Mouse (Mus musculus) embryonic stem cell, embryonic (primary cell): ENCODE results near the gene Lipe.

ENCODE experiments used
- CTCF ChIA-PET, 4 experiments: fragments of 300-600 bp in 2 of 4; fragments of 350-600 bp in 2 of 4; sonication (Branson Sonifier 250); formaldehyde crosslinking; loops; one replicate each; lab custom pipeline; 2022; ENCODE audit warnings: inconsistent platforms in 2 of 4; lab: Charles Lee
- POLR2A ChIA-PET, 4 experiments: fragments of 300-600 bp in 2 of 4; fragments of 350-600 bp in 2 of 4; sonication (Branson Sonifier 250); formaldehyde crosslinking; loops; one replicate each; lab custom pipeline; 2022; ENCODE audit warnings: antibody characterized with exemption in 4 of 4, inconsistent platforms in 1 of 4; lab: Charles Lee

Lipe gene

DNA sequence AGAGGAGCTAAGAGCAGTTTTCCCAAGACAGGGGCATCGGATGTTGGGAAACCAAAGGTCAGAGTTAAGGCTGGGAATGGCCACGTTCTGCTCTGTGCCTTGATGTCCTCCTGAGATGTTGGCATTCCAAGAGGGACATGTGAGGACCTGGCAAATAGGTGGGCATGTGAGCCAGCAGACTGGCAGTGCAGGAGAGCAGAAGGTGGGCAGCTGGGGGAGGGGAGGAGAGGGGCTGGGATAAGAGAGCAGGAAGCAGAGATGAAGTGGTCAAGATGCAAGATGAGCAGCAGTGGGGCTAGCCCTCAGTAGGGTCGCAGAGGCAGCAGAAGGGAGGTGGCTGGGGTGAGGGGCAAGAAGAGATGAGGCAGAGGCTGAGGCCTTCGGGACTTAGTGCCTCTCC, 14.6 kb downstream of the Lipe start:
- CTCF ChIA-PET, result interaction anchor here in 3 of 4 experiments (0.5 to 1.6 kb wide), 4 partner anchors 25 to 400 kb away, joined by 3 read pairs; no protein-coding TSS in a partner anchor
- POLR2A ChIA-PET, result interaction anchor here in 3 of 4 experiments (0.7 to 1.7 kb wide), 3 partner anchors 12 to 190 kb away, joined by 3 to 6 read pairs (median 3); partner anchors contain the start of gene Megf8 (in 1 of the 3)

DNA sequence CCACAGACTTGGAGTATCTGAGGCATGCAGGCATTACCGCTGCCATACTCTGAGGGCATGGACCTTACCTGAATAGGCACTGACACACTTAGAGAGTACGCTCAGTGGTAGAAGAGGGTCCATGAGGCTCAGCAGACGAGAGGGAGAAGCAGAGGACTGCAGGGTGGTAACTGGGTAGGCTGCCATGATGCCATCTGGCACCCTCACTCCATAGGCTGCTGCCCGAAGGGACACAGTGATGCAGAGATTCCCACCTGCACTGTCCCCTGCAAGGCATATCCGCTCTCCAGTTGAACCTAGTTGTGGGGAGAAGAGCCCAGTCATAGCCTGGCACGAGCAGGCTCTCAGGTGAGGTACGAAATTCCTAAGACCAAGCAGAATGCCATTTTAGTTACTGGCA, 15.1 kb downstream of the Lipe start:
- POLR2A ChIA-PET, result interaction anchor here in 2 of 4 experiments (0.7 kb wide), 3 partner anchors 20 to 190 kb away, joined by 3 to 6 read pairs (median 5); no protein-coding TSS in a partner anchor
- CTCF ChIA-PET, result interaction anchor here in 1 of 4 experiments (1.6 kb wide), 1 partner anchor 195 kb away, joined by 3 read pairs; no protein-coding TSS in a partner anchor

DNA sequence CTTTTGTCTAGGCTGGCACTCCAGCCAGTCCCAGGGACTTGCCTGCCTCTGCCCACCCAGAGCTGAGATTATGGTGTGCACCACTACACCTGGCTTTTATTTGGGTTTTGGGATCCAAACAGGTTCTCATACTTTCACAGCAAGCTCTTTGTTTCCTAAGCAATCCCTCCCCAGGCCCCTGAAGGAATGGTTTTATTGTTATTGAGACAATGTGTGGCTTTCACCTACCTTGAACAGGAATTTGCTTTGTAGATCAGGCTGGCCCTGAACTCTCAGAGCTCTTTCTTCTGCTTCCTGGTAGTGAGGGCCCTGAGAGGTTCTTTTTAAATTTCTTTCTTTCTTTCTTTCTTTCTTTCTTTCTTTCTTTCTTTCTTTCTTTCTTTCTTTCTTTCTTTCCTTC, 16.0 kb downstream of the Lipe start:
- ChIA-PET CTCF (interaction anchor here in 3 of 4 experiments (0.6 to 3.9 kb wide), 16 partner anchors 11 to 624 kb away, joined by 3 to 13 read pairs (median 5); partner anchors contain the start of gene Megf8 (in 1 of the 3)), POLR2A (interaction anchor here (0.7 to 5.1 kb wide), 17 partner anchors 12 to 278 kb away, joined by 3 to 43 read pairs (median 4); partner anchors contain the start of genes Pafah1b3 (in 2 of the 4) and Cic (in 1 of the 4))

DNA sequence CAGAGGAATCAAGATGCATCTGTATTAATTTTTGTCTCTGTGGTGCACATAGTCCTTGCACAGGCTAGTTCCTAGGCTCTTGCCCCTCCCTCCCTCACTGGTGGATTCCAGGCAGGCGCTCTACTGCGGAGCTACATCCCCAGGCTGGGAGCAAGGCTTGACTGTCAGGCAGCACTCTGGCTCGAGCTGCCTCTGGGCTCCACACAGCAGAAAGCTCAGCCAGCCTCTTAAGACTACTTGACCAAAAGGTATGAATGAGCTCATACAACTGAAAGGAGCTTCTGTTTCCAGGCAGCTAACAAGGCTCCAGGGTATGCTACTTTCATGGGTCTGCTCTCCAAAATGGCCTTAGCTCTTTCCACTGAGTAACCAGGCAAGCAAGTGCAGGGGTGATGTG, 17.2 kb downstream of the Lipe start:
- POLR2A ChIA-PET, result interaction anchor here in 3 of 4 experiments (0.7 to 5.1 kb wide), 9 partner anchors 9 to 188 kb away, joined by 3 to 43 read pairs (median 4); partner anchors contain the start of genes Gsk3a (in 1 of the 3) and Pafah1b3 (in 1 of the 3)

DNA sequence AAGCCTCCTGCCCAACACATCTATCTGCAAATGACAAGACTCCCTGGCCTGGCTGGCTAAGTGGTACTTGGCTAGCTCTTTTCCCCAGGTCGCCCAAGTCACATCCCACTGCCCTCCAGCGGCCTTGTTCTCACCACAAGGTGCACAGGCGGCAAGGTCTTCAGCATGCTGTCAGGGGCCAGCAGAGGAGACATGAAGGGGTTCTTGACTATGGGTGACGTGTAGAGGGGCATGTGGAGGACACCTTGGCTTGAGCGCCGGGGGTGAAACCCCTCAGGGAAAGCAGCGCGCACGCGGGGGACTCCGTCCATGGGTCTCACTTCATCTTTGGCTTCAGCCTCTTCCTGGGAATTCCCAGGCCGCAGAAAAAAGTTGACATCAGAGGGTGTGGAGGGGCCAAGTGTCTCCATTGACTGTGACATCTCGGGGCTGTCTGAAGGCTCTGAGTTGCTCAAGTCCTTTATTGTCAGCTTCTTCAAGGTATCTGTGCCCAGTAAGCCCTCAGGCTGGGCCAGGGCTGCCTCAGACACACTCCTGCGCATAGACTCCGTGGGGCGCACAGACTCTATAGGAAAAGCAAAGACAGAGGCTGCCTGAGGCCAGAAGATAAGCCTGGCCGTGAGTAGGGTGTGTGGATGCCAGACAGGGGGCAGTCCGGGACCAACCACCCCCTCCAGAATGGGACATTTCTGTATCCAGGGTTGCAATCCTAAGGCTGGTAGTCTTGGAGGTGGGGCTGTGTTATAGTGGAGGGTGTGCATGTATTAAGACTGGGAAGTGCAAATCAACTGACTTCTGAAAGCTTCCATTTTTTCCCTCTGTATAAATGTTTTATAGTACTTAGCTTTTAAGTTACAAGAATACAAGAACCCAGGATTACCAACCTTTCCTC, 17.9 kb downstream of the Lipe start:
- CTCF ChIA-PET, result interaction anchor here in 3 of 4 experiments (0.6 to 3.9 kb wide), 16 partner anchors 13 to 275 kb away, joined by 3 to 13 read pairs (median 5); partner anchors contain the start of gene Megf8 (in 1 of the 3)

More for the DNA sequence above, 17.2 kb downstream of the Lipe start:
- CTCF ChIA-PET, result interaction anchor here in 2 of 4 experiments (0.6 to 3.9 kb wide), 9 partner anchors 14 to 275 kb away, joined by 3 to 13 read pairs (median 5); partner anchors contain the start of gene Megf8 (in 1 of the 2)

DNA sequence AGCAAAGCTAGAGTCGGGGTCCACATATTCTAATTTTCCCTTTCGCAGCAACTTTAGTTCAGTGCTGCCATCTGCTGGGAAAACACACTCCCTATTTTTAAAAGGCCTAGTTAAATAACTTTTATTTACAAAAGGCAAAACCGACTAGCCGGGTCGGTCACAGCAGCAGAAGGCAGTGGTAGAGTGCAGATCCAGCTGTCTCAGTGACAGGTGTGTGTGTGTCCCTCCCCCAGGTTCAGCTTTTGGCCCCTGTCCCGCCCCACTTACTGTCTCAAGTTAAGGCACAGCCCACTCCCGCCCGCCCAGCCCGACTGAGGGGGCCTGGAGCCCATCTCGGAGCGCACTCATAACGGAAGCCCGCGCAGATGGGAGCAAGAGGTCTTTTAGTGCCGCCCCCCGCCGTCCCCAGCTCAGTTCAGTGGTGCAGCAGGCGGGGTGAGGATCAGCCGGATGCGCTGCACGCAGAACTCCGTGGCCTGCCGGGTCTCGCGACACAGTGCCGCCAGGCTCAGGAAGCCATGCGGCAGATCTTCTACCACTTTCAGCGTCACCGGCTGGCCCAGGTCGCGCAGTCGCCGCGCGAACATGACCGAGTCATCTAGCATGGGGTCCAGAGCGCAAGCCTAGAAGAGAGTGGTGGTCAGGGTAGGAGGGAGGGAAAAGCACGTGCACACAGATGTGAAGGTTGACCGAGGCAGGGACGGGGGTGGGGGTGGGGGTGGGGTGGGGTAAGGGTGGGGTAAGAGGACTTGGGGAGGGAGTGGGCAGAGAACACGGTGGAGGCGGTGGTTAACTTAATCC, 18.8 kb downstream of the Lipe start:
- POLR2A ChIA-PET, result interaction anchor here in 3 of 4 experiments (0.5 to 5.1 kb wide), 20 partner anchors 10 to 297 kb away, joined by 3 to 43 read pairs (median 4); partner anchors contain the start of genes Cic (in 1 of the 3), Megf8 (in 1 of the 3) and Pafah1b3 (in 1 of the 3)
- CTCF ChIA-PET, result interaction anchor here (0.6 to 3.9 kb wide), 26 partner anchors 9 to 284 kb away, joined by 3 to 13 read pairs (median 4); partner anchors contain the start of genes Megf8 (in 2 of the 4), Pafah1b3 (in 1 of the 4) and Tmem145 (in 1 of the 4)

More for the DNA sequence above, 17.9 kb downstream of the Lipe start:
- POLR2A ChIA-PET, result interaction anchor here in 3 of 4 experiments (0.6 to 5.1 kb wide), 13 partner anchors 10 to 265 kb away, joined by 3 to 43 read pairs (median 4); partner anchors contain the start of gene Gsk3a (in 1 of the 3)

DNA sequence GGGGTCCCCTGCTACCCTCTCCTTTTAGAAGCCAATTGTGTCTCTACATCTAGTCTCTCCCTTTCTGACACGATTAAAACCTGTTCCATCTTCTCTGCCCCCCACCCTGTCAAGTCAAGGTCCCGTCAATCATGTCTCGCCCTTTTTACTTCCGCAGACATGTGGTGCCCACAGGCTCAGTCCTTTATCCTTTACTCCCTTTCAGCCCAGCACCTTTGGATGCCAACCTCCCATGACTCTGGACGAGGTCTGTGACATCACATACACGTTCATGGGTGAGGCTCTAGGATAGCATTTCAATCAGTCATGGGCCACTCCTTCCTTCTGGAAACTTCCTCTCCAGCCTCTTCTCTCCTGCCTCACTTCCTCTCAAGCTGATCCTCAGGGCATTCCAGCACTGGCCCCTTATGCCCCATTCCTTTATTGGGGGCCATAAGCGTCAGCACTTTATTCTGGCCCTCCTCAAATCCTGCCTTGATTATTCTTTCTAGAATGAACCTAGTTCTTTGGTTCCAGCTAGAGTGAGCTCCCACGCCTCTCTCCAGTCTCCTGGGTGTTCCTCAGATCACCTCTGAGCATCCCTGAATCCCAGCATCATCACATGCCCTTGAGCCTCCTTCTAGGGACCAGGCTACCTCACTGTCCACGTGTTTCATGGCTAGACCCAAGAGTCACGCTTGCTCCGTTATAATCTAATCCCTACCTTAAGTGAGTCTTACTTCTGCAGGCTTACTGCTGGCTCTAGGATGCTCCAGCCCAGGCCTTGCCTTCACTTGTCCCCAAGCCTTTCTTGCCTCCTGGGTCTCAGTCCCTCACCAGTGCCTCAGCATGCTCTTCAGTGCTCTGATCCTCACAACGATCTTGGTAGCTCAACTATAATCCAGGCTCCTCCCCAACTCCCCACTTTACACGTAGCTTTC, 20.1 kb downstream of the Lipe start:
- ChIA-PET CTCF (interaction anchor here (0.6 to 3.9 kb wide), 31 partner anchors 8 to 384 kb away, joined by 3 to 13 read pairs (median 4); partner anchors contain the start of genes Megf8 (in 2 of the 4), Pafah1b3 (in 1 of the 4) and Tmem145 (in 1 of the 4)), POLR2A (interaction anchor here in 2 of 4 experiments (0.8 to 5.1 kb wide), 12 partner anchors 11 to 295 kb away, joined by 3 to 43 read pairs (median 4); partner anchors contain the start of gene Megf8 (in 1 of the 2))

DNA sequence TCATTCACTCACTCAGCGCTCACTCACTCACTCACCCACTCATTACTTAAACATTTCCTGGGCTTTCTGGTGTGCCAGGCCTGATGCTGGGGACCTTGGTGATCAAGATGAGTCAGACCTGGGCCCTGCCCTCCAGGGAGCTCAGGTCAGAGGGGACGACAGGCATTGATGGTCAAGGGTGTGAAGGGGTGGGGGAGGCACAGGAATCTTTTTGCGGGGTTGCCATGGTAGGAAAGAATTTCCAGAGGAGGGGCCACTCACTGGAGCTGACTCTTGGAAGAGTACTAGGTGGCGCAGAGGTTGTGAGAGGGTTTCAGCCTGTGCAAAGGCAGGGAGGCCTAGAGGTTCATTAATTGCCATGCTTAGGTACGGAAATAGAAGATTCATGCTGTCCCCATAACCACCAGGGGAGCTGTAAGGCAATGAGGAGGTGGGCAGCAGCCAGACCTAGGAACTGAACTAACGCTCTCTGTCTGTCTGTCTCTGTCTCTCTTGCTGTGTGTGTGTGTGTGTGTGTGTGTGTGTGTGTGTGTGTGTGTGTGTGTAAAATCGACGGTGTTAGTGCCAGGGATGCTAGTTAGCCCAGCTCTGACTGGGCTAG, 21.3 kb downstream of the Lipe start:
- ChIA-PET POLR2A (interaction anchor here in 3 of 4 experiments (0.6 to 1.9 kb wide), 19 partner anchors 9 to 314 kb away, joined by 3 to 8 read pairs (median 4); partner anchors contain the start of genes Pafah1b3 (in 2 of the 3), Cic (in 1 of the 3), Cnfn (in 1 of the 3) and Gsk3a (in 1 of the 3)), CTCF (interaction anchor here (0.6 to 1.7 kb wide), 31 partner anchors 10 to 405 kb away, joined by 3 to 11 read pairs (median 4); partner anchors contain the start of genes Gsk3a (in 1 of the 4), Megf8 (in 1 of the 4), Rabac1 (in 1 of the 4) and Zfp526 (in 1 of the 4))

DNA sequence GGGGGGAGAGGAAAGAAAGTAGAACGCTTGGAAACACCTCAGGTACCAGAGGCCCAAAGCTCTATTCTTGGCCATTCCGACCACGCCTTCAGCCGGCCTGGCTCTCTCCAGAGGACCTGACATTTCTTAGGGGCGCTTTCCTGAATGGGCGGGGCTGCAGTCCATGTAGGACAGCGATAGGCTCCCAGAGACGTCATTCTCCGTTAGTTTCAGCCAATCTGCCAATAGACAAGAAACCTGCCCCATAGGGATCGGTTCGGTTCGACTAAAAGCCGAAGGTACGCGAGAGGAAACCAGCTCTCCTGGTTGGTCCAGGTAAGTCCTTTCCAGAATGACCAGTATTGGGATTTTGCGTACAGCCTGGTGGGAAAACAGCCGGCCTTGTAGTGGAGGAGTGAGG, 22.0 kb downstream of the Lipe start:
- POLR2A ChIA-PET, result interaction anchor here in 2 of 4 experiments (0.8 to 1.9 kb wide), 18 partner anchors 8 to 294 kb away, joined by 3 to 8 read pairs (median 4); partner anchors contain the start of genes Pafah1b3 (in 2 of the 2), Cic (in 1 of the 2), Cnfn (in 1 of the 2) and Gsk3a (in 1 of the 2)
- CTCF ChIA-PET, result interaction anchor here (0.6 to 1.7 kb wide), 23 partner anchors 10 to 404 kb away, joined by 3 to 11 read pairs (median 4); partner anchors contain the start of genes Gsk3a (in 1 of the 4), Megf8 (in 1 of the 4), Rabac1 (in 1 of the 4) and Zfp526 (in 1 of the 4)

DNA sequence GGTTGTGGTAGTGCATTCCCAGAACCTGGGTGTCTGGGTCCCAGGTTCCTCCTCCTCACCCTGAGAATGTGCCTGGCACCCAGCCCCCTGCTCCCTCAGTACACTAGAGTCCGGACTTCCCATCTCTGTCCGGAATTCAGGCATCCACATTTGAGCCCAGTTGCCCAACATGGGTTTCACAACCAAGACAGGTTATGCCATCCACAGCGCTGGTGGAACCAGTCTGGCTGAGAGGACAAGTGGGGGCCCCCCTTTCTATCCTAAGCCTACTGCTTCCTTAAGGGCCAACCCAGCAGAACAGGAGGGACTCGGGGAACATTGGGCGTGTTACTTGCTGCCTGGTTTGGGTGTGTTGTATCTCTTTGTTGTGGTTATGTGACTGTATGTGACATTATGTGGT, 26.1 kb downstream of the Lipe start:
- POLR2A ChIA-PET, result interaction anchor here in 1 of 4 experiments (0.6 to 0.7 kb wide), 2 partner anchors 117 to 193 kb away, joined by 3 to 5 read pairs; partner anchors contain the start of gene Pou2f2
- CTCF ChIA-PET, result interaction anchor here in 2 of 4 experiments (0.6 to 0.8 kb wide), 2 partner anchors 184 to 554 kb away, joined by 3 to 6 read pairs; no protein-coding TSS in a partner anchor

DNA sequence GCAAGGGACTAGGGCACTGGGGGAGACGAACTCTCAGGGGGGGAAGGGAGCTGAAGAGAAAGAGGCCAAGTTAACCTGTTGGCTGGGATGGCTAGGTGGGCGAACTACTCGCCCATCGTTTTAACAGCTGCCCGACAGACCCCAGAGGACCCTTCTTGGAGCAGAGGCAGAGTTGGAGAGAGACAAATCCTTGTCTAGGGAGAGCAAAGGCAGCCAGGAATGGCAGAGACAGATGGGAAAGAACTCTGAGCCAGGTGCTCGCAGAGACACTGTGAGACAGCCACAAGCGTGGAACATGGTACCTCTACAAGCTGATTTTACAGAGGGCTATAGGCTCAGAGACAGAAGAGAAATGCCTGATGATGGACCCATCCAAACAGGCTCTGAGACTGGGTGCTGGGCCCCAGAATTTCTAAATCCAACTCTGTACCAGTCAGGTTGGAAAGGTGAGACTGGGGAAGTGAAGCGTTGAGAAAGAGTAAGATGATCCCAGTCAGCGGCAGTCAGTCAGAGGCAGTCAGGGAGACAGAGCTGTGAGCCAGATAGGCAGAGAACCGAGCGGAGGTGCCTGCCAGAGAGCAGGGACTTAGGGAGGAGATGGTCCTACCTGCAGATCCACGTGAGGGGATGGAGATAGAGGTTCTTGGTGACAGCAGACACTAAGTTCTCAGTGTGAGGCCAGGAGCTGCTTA, 29.3 kb downstream of the Lipe start, which contains the start of gene Cnfn:
Cnfn (minus strand) TSS at position 667 of the 692 bp plus-strand sequence.
- ChIA-PET POLR2A (interaction anchor here in 1 of 4 experiments (1.3 to 2.7 kb wide), 2 partner anchors 8 to 71 kb away, joined by 3 to 8 read pairs; partner anchors contain the start of gene Pafah1b3), CTCF (interaction anchor here in 1 of 4 experiments (0.6 kb wide), 1 partner anchor 29 kb away, joined by 3 read pairs; no protein-coding TSS in a partner anchor)

DNA sequence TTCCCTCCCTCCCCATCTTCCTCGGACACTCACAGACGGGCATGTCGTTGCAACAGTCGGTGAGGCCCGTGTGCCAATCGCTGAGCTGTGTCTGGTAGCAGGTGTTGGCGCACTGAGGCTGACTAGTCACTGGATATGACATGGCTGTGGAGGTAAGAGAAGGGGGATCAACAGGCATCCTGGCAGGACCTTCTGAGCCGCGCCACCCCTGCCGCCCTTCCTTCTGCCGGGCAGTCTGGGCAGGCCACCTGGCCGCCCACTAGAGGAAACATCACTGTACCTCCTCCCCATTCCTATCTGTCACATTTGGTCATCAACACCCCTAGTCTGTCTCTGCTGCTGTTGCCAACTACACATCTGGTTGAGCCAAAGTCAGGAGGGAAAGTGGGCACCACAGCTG, 30.2 kb downstream of the Lipe start:
- ChIA-PET CTCF (interaction anchor here (0.5 to 1.5 kb wide), 5 partner anchors 11 to 112 kb away, joined by 3 to 5 read pairs (median 3); no protein-coding TSS in a partner anchor), POLR2A (interaction anchor here in 2 of 4 experiments (0.6 to 2.7 kb wide), 5 partner anchors 9 to 77 kb away, joined by 3 to 8 read pairs (median 5); partner anchors contain the start of gene Pafah1b3 (in 1 of the 2))

DNA sequence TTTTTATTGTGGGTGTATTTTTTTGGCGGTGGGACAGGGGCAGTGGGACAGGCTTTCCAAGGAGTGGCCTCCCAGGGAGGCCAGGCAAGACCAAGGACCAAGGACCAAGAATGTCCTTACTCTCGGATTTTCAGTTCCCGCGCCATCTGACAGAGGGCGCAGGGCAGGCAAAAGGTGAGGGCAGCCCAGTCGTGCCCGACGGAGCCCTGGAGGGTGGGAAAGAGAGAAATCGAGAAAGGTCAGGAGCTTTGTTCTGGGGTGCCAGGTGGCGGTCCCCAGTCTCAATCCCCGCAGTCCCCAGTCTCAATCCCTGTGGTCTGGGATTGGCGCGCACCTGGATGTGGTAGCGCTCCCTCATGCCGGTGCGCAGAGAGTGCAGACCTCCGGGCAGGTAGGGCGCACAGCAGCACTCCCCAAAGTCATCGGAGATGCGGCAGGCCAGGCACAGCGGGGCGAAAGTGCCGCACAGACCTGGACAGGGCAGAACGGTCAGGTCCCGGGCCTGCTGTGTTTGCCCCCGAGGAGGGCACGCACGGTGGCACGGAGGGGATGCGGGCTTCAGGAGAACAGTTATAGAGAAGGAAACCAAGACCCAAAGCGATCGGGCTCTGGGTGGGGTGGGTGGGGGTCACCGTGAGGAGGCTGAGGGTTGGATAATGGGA, 30.7 kb downstream of the Lipe start:
- POLR2A ChIA-PET, result interaction anchor here in 2 of 4 experiments (0.6 to 2.7 kb wide), 5 partner anchors 9 to 76 kb away, joined by 3 to 8 read pairs (median 5); partner anchors contain the start of gene Pafah1b3 (in 1 of the 2)

More for the DNA sequence above, 30.7 kb downstream of the Lipe start:
- CTCF ChIA-PET, result interaction anchor here in 2 of 4 experiments (0.5 to 1.5 kb wide), 3 partner anchors 12 to 112 kb away, joined by 3 to 5 read pairs (median 3); no protein-coding TSS in a partner anchor
